Mouse (Mus musculus): ENCODE results near the gene Olfr721-ps1. TPM values are rescaled to one million over a fixed set of nuclear protein-coding genes. Genes with fewer than 3 reads are reported as not detected.

Gene Olfr721-ps1
- polyA plus RNA-seq (2015; fragmentation: Nextera tagmentation; extraction: Ambion mirVana): not detected in 2 replicates

GRCm38 (mm10) chr14:14400998-14401397 is at the start of gene Olfr721-ps1:
TSS of gene Olfr721-ps1 (plus strand) at chr14:14401298.

Other genes starting within 250 kb of the Olfr721-ps1 start
- not detected in 2 replicates for gene Olfr720, start 214.5 kb upstream of the Olfr721-ps1 start, polyA plus RNA-seq (2015; fragmentation: Nextera tagmentation; extraction: Ambion mirVana)
- gene Olfr31, start 78.5 kb upstream of the Olfr721-ps1 start, polyA plus RNA-seq (2015; fragmentation: Nextera tagmentation; extraction: Ambion mirVana): not detected in 2 replicates
- gene Il3ra, start 55.0 kb upstream of the Olfr721-ps1 start, polyA plus RNA-seq (2015; fragmentation: Nextera tagmentation; extraction: Ambion mirVana): 6.8 and 7.2 TPM in 2 replicates

Data from urinary bladder, postnatal 0 days (tissue).